Mouse (Mus musculus) forebrain, embryonic 15.5 days (tissue): ENCODE data around the gene Taf15. TPM values are rescaled to one million over a fixed set of nuclear protein-coding genes. Genes with fewer than 3 reads are reported as not detected.
"Not testable (repeated sequence)": the region's sequence is repeated elsewhere in the genome, so short reads cannot be mapped to it uniquely, and the experiment has no call there.

Experiments
- ATAC-seq: fragments of 200-750 bp; cut with Nextera tagmentation; replicated peaks from 2 replicates; pipeline ENCODE4 v1.8.0; 2017; ENCODE audit warnings: mild to moderate bottlenecking, moderate TSS enrichment, moderate library complexity
- H3K27ac ChIP-seq: fragments of 300-500 bp; sonication (generic); replicated peaks from 2 replicates; pipeline ENCODE4 v1.5.1; 2015; ENCODE audit warnings: mild to moderate bottlenecking, inconsistent platforms
- H3K27me3 ChIP-seq: fragments of 300-500 bp; sonication (generic); 2 replicates; pipeline ENCODE4 v1.6.1; 2015; ENCODE audit warnings: inconsistent platforms
- H3K36me3 ChIP-seq: fragments of 300-500 bp; sonication (generic); 2 replicates; pipeline ENCODE4 v1.6.1; 2015; ENCODE audit warnings: mild to moderate bottlenecking, inconsistent platforms
- H3K4me1 ChIP-seq: fragments of 300-500 bp; sonication (generic); 2 replicates; pipeline ENCODE4 v1.6.1; 2015; ENCODE audit warnings: inconsistent platforms
- H3K4me2 ChIP-seq: fragments of 300-500 bp; sonication (generic); replicated peaks from 2 replicates; pipeline ENCODE4 v1.6.1; 2015; ENCODE audit warnings: mild to moderate bottlenecking, inconsistent platforms
- H3K4me3 ChIP-seq: fragments of 300-500 bp; sonication (generic); 2 replicates; pipeline ENCODE4 v1.5.1; 2015; ENCODE audit warnings: mild to moderate bottlenecking, inconsistent platforms
- H3K9ac ChIP-seq: fragments of 300-500 bp; sonication (generic); replicated peaks from 2 replicates; pipeline ENCODE4 v1.6.1; 2015; ENCODE audit warnings: mild to moderate bottlenecking, inconsistent platforms
- H3K9me3 ChIP-seq: fragments of 300-500 bp; sonication (generic); 2 replicates; pipeline ENCODE4 v1.6.1; 2016; ENCODE audit warnings: inconsistent platforms
- WGBS: fragments of 180-500 bp; shearing (Covaris S2); methylation state at CpG from one replicate; pipeline ENCODE4 v1.1.7; 2015; ENCODE audit warnings: mixed read lengths; 5-methylcytosine and 5-hydroxymethylcytosine counted together
- polyA plus RNA-seq: library from polyadenylated mRNA; unstranded; fragments of >200 nt; fragmentation: Nextera tagmentation; extraction: Ambion mirVana; gene quantifications from 2 replicates; pipeline ENCODE4 v1.2.1, GENCODE M21; 2015

Taf15 gene
- polyA plus RNA-seq, 1 experiment from 2014 or later = 12.9 TPM

DNA sequence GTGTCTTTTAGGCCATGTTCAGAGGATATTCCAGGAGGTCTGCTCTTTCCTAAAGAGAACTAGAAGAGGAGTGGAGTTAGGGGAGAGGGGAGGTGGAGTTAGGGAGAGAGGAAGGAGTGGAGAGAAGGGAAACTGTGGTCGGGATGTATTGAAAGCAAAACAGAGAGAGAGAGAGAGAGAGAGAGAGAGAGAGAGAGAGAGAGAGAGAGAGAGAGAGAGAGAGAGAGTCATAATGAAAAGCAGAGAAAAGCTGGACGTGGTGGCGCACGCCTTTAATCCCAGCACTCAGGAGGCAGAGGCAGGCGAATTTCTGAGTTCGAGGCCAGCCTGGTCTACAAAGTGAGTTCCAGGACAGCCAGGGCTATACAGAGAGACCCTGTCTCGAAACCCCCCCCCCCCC, 78.2 kb downstream of the Taf15 start:
- not testable (repeated sequence) for H3K4me1 ChIP-seq, H3K36me3 ChIP-seq, H3K27me3 ChIP-seq, H3K27ac ChIP-seq, H3K9ac ChIP-seq, H3K4me2 ChIP-seq, ATAC-seq, H3K9me3 ChIP-seq, H3K4me3 ChIP-seq
- 91% methylated on average over 7 of the region's 7 CpGs for WGBS

DNA sequence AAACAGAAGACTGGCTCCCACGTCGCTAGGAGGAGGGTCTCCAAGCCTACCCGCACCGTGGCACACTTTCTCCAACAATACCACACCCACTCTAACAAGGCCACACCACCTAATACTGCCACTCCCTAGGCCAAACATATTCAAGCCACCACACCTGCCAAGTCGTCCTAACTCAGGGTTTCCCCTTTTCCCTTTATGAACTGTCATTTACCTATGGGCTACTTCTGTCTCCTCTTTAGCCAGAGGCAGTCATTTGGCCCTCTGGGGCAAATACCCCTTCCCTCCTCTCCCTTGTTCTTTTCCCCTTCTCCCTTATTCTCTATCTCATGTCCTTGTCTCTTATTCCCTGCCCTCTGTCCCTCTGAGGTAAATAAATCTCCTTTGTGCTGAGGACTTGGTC, 78.8 kb downstream of the Taf15 start:
- Histone ChIP-seq H3K9ac (no peak overlapping the region), H3K4me1 (no peaks in the 10 kb centered on the region), H3K4me2 (no peak overlapping the region), H3K27me3 (no peaks in the 10 kb centered on the region), H3K36me3 (no peaks in the 10 kb centered on the region), H3K9me3 (no peaks in the 10 kb centered on the region), H3K4me3 (no peak overlapping the region), H3K27ac (no peak overlapping the region)
- 87% methylated on average over 5 of the region's 5 CpGs for WGBS
- no peak for ATAC-seq

Other genes starting within 250 kb of the Taf15 start
- 0.06 TPM in 1 of 2 replicates, not detected in the other for gene Slfn14, start 186.4 kb upstream of the Taf15 start, polyA plus RNA-seq
- gene Ap2b1, start 174.1 kb upstream of the Taf15 start, polyA plus RNA-seq = 106 and 107 TPM in 2 replicates
- gene Pex12, start 170.5 kb upstream of the Taf15 start, polyA plus RNA-seq = 20.2 and 20.3 TPM in 2 replicates
- 27.2 and 29.6 TPM in 2 replicates for gene Rasl10b, start 63.9 kb upstream of the Taf15 start, polyA plus RNA-seq
- 0.69 and 0.80 TPM in 2 replicates for gene Gas2l2, start 43.6 kb upstream of the Taf15 start, polyA plus RNA-seq
- 0.22 and 0.36 TPM in 2 replicates for gene 1700020L24Rik, start 35.4 kb upstream of the Taf15 start, polyA plus RNA-seq
- 2.5 and 2.7 TPM in 2 replicates for gene Mmp28, start 10.0 kb upstream of the Taf15 start, polyA plus RNA-seq
- gene Heatr9, start 49.1 kb downstream of the Taf15 start, polyA plus RNA-seq = not detected in 2 replicates
- gene Ccl5, start 57.4 kb downstream of the Taf15 start, polyA plus RNA-seq = not detected in 2 replicates
- gene Ccl9, start 105.5 kb downstream of the Taf15 start, polyA plus RNA-seq = 1.2 and 1.7 TPM in 2 replicates
- gene Ccl6, start 120.0 kb downstream of the Taf15 start, polyA plus RNA-seq = 1.5 and 2.4 TPM in 2 replicates
- gene Rpl9-ps1, start 172.5 kb downstream of the Taf15 start, polyA plus RNA-seq = not detected in 2 replicates
- 1.2 and 1.5 TPM in 2 replicates for gene Ccl3, start 176.3 kb downstream of the Taf15 start, polyA plus RNA-seq
- gene Ccl4, start 189.5 kb downstream of the Taf15 start, polyA plus RNA-seq = 0.40 and 0.46 TPM in 2 replicates
- not detected in 2 replicates for gene Wfdc17, start 230.9 kb downstream of the Taf15 start, polyA plus RNA-seq
- gene Wfdc18, start 235.9 kb downstream of the Taf15 start, polyA plus RNA-seq = not detected in 2 replicates